Mouse (Mus musculus) forebrain, embryonic 16.5 days (tissue): ENCODE measurements around the gene Arl10. TPM values are rescaled to one million over a fixed set of nuclear protein-coding genes. Genes with fewer than 3 reads are reported as not detected.

Experiments used
- ATAC-seq: fragments of 200-750 bp; cut with Nextera tagmentation; 2 replicates; pipeline ENCODE4 v1.8.0; 2017; ENCODE audit warnings: mild to moderate bottlenecking, moderate library complexity
- H3K27ac ChIP-seq: fragments of 300-500 bp; sonication (generic); 2 replicates; pipeline ENCODE4 v1.5.1; 2014; ENCODE audit warnings: low read length, control low read depth
- H3K27me3 ChIP-seq: fragments of 300-500 bp; sonication (generic); replicated peaks from 2 replicates; pipeline ENCODE4 v1.6.1; 2014; ENCODE audit warnings: low read length; ENCODE audit not compliant: control insufficient read depth, insufficient read depth
- H3K36me3 ChIP-seq: fragments of 300-500 bp; sonication (generic); 2 replicates; pipeline ENCODE4 v1.6.1; 2014; ENCODE audit not compliant: control insufficient read depth, insufficient read depth
- H3K4me1 ChIP-seq: fragments of 300-500 bp; sonication (generic); replicated peaks from 2 replicates; pipeline ENCODE4 v1.6.1; 2014; ENCODE audit warnings: low read length; ENCODE audit not compliant: control insufficient read depth, insufficient read depth
- H3K4me2 ChIP-seq: fragments of 300-500 bp; sonication (generic); 2 replicates; pipeline ENCODE4 v1.6.1; 2014; ENCODE audit warnings: mild to moderate bottlenecking, low read length, control low read depth
- H3K4me3 ChIP-seq: fragments of 300-500 bp; sonication (generic); replicated peaks from 2 replicates; pipeline ENCODE4 v1.5.1; 2014; ENCODE audit warnings: mild to moderate bottlenecking, low read length, control low read depth
- H3K9ac ChIP-seq: fragments of 300-500 bp; sonication (generic); replicated peaks from 2 replicates; pipeline ENCODE4 v1.6.1; 2014; ENCODE audit warnings: low read depth, low read length, control low read depth
- H3K9me3 ChIP-seq: fragments of 300-500 bp; sonication (generic); 2 replicates; pipeline ENCODE4 v1.6.1; 2016; ENCODE audit warnings: low read length; ENCODE audit not compliant: control insufficient read depth
- WGBS: fragments of 180-500 bp; shearing (Covaris S2); extraction: QIAGEN DNeasy Blood & Tissue Kit; methylation state at CpG from one replicate; pipeline ENCODE4 v1.1.7; 2014; 5-methylcytosine and 5-hydroxymethylcytosine counted together
- polyA plus RNA-seq: library from polyadenylated mRNA; unstranded; fragments of >200 nt; fragmentation: Nextera tagmentation; extraction: Ambion mirVana; gene quantifications from 2 replicates; pipeline ENCODE4 v1.2.1, GENCODE M21; 2015

Arl10 gene
- polyA plus RNA-seq, 1 experiment from 2014 or later = 92.5 TPM

DNA sequence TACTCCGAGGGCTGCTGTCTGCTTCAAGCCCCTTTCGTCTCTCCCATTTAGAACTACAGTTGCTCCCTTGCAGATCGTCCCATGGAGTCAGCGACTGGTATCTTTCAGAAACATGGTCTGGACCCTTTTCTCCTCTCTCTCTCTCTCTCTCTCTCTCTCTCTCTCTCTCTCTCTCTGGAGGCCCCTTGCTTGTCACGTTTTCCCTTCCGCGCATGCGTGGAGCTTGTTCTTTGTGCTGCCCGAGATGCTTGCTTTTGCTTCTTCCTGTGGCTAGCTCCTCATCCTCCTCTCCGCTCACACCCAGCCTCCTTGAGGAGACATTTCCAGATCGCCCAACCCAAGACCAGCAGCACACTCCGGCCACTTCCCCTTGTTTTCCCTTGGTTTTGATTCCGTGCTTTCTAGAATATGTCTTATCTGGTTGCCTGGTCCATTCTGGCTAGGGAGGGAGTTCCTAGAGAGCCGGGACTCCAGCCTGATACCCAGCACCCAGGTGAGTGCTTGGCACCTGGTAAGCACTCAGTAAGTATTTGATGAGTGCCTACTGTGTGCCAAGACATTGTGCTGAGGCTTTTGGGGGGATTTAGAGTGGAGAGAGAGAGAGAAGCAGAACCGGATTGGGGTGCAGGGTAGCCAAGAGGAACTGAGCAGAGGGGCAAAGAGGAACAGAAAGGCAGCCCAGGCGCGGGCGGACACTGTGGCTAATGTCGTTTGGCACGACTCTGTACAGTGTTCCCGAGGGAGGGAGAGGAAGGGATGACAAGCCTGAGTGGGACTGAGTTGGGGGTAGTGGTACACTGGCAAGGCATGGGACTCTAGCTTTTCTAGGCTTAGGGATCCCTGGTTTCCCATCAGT is 3.1 kb downstream of the Arl10 start:
- Histone ChIP-seq H3K36me3 (peaks cover 7% of the 10 kb centered on the region), H3K9ac (no peak overlapping the region), H3K4me1 (peaks cover 22% of the 10 kb centered on the region), H3K4me3 (no peak overlapping the region), H3K9me3 (no peaks in the 10 kb centered on the region), H3K4me2 (no peak overlapping the region), H3K27me3 (no peaks in the 10 kb centered on the region; the same call in 1 of the 2 replicates), H3K27ac (no peak overlapping the region)
- ATAC-seq = no peak
- 86% methylated on average over 21 of the region's 21 CpGs for WGBS

DNA sequence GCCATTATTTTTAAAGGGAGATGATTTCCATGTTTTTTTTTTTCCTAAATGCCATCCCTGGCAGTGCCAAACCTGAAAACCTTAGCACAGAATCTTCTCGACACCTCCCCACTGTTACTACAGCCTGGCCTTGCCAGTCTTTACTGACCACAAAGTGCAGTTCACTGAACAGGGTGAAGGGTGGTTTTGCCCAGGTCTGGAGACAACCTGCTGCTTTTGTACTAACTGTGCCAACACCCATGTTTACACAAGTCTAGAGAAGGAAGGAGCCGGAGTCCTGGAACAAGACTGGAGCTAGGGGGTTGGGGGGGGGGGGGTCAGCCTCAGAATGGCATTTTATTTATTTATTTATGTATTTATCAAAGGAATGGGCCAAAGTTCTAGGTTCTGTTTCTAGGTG is 6.6 kb downstream of the Arl10 start:
- Histone ChIP-seq H3K4me2 (no peak overlapping the region), H3K36me3 (peaks cover 12% of the 10 kb centered on the region), H3K4me3 (no peak overlapping the region), H3K4me1 (peaks cover 8% of the 10 kb centered on the region), H3K27ac (no peak overlapping the region), H3K27me3 (no peaks in the 10 kb centered on the region), H3K9me3 (no peaks in the 10 kb centered on the region), H3K9ac (no peak overlapping the region)
- WGBS = 84% methylated on average over 2 of the region's 2 CpGs
- no peak for ATAC-seq

DNA sequence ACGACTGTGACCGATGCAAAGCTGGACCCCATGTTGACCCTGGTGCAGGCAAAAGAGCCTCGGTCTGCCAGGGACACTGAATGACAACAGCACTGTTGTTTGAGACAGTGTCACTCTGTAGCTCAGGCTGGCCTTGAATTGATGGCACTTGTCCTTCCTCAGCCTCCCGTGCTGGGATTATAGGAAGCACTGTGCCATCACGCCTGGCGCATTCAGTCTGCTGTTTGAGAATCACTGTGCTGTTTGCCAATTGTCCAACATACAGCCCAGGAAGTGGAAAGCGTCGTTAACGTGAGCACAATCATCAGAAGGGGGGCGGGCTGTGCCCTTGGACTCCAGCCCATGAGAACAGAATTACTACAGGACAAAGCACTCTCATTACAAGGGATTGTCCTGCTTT is 7.3 kb downstream of the Arl10 start:
- H3K4me3 ChIP-seq = no peak overlapping the region
- H3K27me3 ChIP-seq = no peaks in the 10 kb centered on the region
- ATAC-seq = no peak
- no peak overlapping the region for H3K4me2 ChIP-seq
- 33% methylated on average over 10 of the region's 10 CpGs for WGBS
- no peak overlapping the region for H3K9ac ChIP-seq
- no peak overlapping the region for H3K27ac ChIP-seq
- peaks cover 3% of the 10 kb centered on the region for H3K4me1 ChIP-seq
- H3K36me3 ChIP-seq = peaks cover 12% of the 10 kb centered on the region
- no peaks in the 10 kb centered on the region for H3K9me3 ChIP-seq

DNA sequence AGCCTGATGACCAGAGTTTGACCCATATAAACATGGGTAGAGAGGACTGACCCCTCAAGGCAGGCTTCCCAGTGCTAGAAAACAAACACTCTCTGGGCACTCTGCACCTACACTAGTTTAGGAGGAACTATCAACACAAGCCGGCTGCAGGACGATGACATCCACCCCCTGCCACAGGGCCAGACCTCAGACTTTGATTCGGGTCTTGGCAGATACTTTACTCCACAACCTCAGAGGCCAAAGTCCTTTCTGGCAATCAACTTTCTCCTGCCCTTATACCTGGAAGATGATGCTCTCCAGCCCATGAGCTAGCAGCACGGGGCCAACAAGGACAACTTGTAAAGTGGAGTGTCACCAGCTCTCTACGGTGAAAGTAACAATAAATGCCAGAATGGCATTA is 8.0 kb downstream of the Arl10 start:
- H3K36me3 ChIP-seq = peaks cover 12% of the 10 kb centered on the region
- no peak for ATAC-seq
- H3K9ac ChIP-seq = no peak overlapping the region

DNA sequence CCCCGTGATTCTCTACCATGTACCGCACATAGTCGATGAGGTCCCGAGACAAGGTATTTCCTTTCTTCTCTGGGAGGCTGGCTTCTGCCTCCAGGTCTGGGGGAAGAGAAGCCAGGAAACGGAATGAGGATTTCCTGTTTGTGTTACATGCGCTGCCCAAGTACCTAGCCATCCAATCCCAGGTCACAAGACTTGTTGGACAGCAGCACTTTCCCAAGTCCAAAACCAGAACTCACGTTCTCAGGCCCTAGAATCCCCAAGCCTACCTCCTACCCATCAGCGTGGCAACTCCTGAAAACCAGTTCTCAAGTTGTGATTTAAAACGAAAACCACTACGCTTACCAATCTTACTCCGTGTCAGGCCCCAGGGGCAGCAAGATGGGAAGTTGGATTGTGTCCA is 11.0 kb downstream of the Arl10 start:
- H3K9me3 ChIP-seq = no peaks in the 10 kb centered on the region
- no peaks in the 10 kb centered on the region for H3K27me3 ChIP-seq
- no peak overlapping the region for H3K4me2 ChIP-seq
- 91% methylated on average over 11 of the region's 11 CpGs for WGBS
- no peak overlapping the region for H3K27ac ChIP-seq
- no peak overlapping the region for H3K9ac ChIP-seq
- no peak overlapping the region for H3K4me3 ChIP-seq
- no peak for ATAC-seq
- H3K4me1 ChIP-seq = peaks cover 15% of the 10 kb centered on the region
- H3K36me3 ChIP-seq = peaks cover 10% of the 10 kb centered on the region

More for the DNA sequence above, 8.0 kb downstream of the Arl10 start:
- Histone ChIP-seq H3K4me2 (no peak overlapping the region), H3K27ac (no peak overlapping the region), H3K27me3 (no peaks in the 10 kb centered on the region), H3K4me3 (no peak overlapping the region), H3K9me3 (no peaks in the 10 kb centered on the region), H3K4me1 (peaks cover 3% of the 10 kb centered on the region)
- WGBS = 90% methylated on average over 5 of the region's 5 CpGs

DNA sequence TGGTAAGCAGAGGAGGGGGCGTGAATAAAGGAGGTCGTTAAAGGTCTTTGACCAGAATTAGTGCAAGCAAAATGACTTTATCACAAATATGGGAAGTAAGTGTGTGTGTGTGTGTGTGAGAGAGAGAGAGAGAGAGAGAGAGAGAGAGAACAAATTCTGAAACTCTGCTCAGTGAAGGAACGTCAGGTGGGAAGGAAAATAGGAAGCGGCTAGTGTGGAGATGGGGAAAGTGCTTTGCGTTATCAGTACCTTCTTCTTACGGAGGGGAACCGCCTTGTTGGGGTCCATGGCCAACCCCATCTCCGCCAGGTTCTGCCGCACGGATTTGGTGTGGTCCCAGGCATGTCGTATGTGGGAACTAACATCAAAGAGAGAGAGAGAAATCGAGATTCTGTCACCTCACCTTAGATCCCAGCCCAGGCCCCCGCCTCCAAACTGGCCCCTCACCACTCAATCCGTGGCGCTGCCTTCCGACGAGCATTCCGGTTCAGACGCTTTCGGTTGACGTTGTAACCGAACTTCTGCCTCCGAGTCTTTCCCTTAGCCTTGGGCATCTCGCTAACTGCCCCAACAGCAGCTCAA is 14.7 kb downstream of the Arl10 start:
- ATAC-seq = peak; percentile 16
- WGBS = 1% methylated on average over 24 of the region's 24 CpGs

DNA sequence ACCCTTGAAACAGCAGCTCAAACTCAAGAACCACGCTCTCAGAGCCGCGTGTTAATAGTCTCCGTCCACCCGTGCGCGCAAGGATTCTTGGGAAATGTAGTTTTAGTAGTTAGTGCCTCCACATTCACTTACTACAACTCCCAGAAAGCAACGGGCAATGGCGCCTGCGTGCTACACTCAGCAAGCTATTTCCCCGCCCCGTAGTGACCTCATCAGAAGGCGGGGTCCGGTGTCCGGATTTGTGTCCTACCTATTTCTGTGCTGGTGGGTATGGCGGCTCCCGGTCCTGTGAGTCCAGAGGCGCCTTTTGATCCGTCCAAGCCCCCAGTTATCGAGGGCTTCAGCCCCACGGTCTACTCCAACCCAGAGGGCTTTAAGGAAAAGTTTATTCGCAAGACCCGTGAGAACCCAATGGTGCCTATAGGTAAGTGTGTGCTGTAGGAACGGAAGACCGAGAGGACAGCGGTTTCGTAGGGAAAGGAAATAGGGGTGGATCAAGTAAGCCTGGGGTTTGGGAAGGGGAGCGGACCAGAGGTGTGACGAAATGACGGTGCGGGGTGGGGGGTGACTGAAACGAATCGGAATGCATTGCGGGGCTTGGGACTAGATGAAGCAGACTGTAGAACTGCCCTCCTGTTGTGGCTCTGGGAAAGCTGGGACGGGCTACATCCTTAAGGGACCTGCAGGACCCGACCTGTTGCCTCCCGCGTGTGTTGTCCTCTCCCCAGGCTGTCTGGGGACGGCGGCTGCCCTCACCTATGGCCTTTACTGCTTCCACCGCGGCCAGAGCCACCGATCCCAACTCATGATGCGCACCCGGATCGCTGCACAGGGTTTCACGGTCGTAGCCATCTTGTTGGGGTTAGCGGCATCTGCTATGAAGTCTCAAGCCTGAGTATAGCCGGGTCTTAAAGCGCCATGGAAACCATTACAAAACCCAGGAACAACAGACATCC is 15.5 kb downstream of the Arl10 start, which contains the start of the genes Nop16 and Higd2a:
Gene Nop16, minus strand, starts transcription at position 95 of the 956 bp plus-strand sequence.
Gene Higd2a, plus strand, starts transcription at position 212 of the 956 bp plus-strand sequence.
- Histone ChIP-seq H3K36me3 (no peaks in the 10 kb centered on the region), H3K9me3 (no peaks in the 10 kb centered on the region), H3K27me3 (no peaks in the 10 kb centered on the region), H3K4me2 (peak within 1 kb of the TSS; percentile 79), H3K27ac (peak within 1 kb of the TSS; percentile 90), H3K4me3 (peak within 1 kb of the TSS; percentile 92), H3K4me1 (peaks cover 25% of the 10 kb centered on the region), H3K9ac (peak within 1 kb of the TSS; percentile 83)
- under 1% methylated on average over 51 of the region's 51 CpGs for WGBS
- ATAC-seq = peak; percentile 97

More for the DNA sequence above, 14.7 kb downstream of the Arl10 start:
- Histone ChIP-seq H3K9ac (peak overlapping the region; percentile 65), H3K4me1 (peaks cover 25% of the 10 kb centered on the region), H3K27me3 (no peaks in the 10 kb centered on the region), H3K4me2 (peak overlapping the region; percentile 76), H3K9me3 (no peaks in the 10 kb centered on the region), H3K27ac (peak overlapping the region; percentile 90; the same call in 1 of the 2 replicates), H3K36me3 (peaks cover 2% of the 10 kb centered on the region; the same call in 1 of the 2 replicates), H3K4me3 (peak overlapping the region; percentile 92)

DNA sequence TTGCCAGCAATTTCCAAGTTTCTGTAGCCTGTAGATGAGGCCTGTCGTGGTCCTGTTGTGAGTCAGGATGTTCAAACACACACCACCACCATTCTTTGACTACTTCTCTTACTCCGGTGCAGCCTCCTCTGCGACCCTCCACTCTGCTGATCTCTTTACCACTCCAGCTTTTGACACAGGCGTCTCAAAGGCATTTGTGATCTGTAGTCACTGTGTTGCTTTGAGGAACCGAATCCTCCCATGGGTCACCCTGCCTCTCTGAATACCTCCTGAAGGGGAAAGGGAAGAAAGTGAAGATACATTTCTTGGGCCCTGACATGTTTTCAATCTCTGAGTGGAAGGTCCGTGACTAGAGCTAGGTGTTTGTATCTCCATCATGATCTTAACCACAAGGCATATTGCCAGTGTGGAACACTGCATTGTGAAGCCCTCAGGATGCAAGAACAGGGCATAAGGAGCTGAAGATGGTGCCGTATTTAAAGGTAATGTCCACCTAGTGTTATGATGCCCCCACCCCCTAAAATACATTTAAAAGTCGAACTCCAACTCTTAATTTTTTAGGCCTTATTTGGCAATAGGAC is 17.1 kb downstream of the Arl10 start:
- H3K4me1 ChIP-seq = peaks cover 28% of the 10 kb centered on the region
- H3K4me2 ChIP-seq = no peak overlapping the region
- no peaks in the 10 kb centered on the region for H3K27me3 ChIP-seq
- H3K9ac ChIP-seq = no peak overlapping the region
- H3K27ac ChIP-seq = no peak overlapping the region
- ATAC-seq = no peak
- 91% methylated on average over 8 of the region's 8 CpGs for WGBS
- H3K36me3 ChIP-seq = no peaks in the 10 kb centered on the region
- no peaks in the 10 kb centered on the region for H3K9me3 ChIP-seq
- H3K4me3 ChIP-seq = no peak overlapping the region
